Mouse (Mus musculus) inflammation-experienced regulatory T-cells, adult 16 weeks (primary cell): Measurements from ENCODE around the gene Lmx1a. TPM values are rescaled to one million over a fixed set of nuclear protein-coding genes. Genes with fewer than 3 reads are reported as not detected.

ENCODE experiments used
- polyA plus RNA-seq: library from polyadenylated mRNA; unstranded; fragments of 100-300 nt; shearing (Covaris generic); gene quantifications from one replicate; pipeline ENCODE4 v1.2.1, GENCODE M21; 2017

Lmx1a gene
- polyA plus RNA-seq = not detected

DNA sequence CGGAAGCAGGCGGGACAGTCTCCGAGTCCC, at the start of gene Lmx1a:
TSS of gene Lmx1a (plus strand) at position 6 of the 30 bp plus-strand sequence.

Other genes starting within 250 kb of the Lmx1a start
- not detected for gene Lrrc52, start 222.5 kb upstream of the Lmx1a start, polyA plus RNA-seq
- gene Rxrg, start 90.9 kb upstream of the Lmx1a start, polyA plus RNA-seq = not detected